Mouse (Mus musculus) cerebellum, postnatal 10 days (tissue): ENCODE data around the gene Ttc39d.
"Not testable (repeated sequence)": the region's sequence is repeated elsewhere in the genome, so short reads cannot be mapped to it uniquely, and the experiment has no call there.

Source experiments
- DNase-seq, 2 experiments: peaks; one replicate each; pipeline ENCODE4 v3.0.0; 2021; ENCODE audit warnings: mixed read lengths in 2 of 2

Gene Ttc39d

DNA sequence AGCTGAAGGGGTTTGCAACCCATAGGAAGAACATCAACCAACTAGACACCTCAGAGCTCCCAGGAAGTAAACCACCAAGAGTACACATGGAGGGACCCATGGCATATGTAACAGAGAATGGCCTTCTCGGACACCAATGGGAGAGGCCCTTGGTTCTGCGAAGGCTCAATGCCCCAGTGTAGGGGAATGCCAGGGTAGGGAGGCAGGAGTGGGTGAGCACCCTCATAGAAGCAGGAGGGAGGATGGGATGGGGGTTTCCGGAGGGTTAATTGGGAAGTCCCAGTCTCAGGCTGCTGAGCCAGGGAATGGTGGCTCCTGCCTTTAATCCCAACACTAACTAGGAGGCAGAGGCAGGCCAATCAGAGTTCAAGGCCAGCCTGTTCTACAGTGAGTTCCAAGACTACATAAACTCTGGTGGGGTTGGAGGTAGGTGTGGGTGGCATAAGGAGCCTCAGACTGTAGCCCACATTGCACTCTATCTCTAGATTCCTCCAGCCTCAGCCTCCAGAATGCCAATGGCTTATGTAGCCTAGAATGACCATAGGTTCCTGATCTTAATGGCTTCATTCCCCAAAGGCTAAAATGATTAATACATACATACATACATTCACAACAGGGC lies 8.0 kb upstream of the Ttc39d start:
- no peak for DNase-seq

DNA sequence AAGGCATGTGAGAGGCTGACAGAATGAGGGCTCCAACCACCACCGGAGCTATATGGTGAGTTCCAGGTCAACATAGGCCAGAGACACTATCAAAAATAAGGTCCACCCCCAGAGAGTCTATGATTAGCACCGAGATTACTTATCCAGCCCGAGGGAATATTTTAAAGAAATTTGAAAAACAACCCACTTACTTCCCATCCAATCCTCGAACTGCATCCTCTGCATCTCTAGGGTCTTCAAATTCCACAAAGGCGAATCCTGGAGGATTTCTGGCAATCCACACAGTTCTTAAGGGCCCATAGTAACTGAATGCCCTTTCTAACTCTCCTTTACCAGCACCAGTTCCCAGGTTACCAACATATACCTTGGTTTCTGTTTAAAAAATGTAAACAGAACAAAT lies 1.6 kb upstream of the Ttc39d start:
- no peak for DNase-seq

- DNase-seq = peak; percentile 77 to 80
Measured at GRCm38 (mm10) chr17:80206301-80206670, 974 bp upstream of the Ttc39d start.

GRCm38 (mm10) chr17:80213998-80214397 lies 6.7 kb downstream of the Ttc39d start:
- DNase-seq = not testable (repeated sequence)

GRCm38 (mm10) chr17:80220131-80220530 lies 12.9 kb downstream of the Ttc39d start:
- DNase-seq = no peak

DNA sequence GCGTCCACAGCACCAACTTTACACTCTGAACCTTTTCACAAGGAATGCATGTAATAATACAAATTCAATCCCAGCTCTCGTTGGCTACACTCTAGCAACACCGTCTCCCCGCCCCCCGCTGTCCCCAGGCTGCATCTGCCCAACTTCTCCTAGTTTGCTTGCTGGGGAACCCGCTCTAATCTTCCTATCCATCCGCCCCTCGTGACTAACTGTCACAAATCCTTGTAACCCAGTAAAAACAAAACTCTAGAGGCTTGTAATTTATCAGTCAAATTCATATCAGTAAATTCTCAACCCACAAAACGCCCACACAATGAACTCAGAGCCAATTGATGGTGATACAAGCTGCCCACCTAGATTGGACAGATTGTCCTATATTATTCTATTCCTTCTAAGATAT lies 13.9 kb downstream of the Ttc39d start:
- DNase-seq = no peak

DNA sequence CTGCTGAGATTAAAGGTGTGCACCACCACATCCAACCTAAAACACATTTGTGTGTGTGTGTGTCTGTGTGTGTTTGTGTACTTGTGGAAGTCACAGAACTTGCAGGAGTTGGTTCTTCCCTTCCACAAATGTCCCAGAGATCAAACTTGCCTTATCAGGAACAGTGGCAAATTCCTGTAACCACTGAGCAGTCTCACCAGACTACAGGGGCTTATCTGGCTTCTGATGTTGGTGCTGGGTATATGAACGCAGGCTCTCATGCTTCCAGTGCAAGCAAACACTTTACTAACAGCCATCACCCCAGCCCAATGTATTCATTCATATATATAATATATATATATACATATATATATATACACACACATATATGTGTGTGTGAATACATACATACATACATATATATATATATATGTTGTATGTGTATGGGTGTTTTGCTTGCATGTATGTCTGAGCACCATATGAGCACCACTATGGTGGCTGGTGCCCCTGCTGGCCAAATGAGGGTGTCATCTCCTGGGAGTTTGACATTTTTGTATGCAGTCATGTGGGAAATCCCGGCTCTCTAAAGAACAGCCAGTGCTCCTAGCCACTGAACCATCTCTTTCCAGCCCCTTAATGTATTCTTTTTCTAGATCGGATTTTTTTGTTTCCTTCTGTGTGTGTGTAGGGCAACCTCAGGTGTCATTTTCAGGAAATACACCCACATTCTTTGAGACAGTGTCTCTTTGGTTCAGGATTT lies 14.8 kb downstream of the Ttc39d start:
- no peak for DNase-seq

- no peak for DNase-seq
Measured at GRCm38 (mm10) chr17:80223829-80224228, 16.6 kb downstream of the Ttc39d start.

GRCm38 (mm10) chr17:80224326-80225116 lies 17.3 kb downstream of the Ttc39d start, which contains the start of gene Gemin6:
Gene Gemin6, plus strand, starts transcription at chr17:80224441.
- DNase-seq = peak; percentile 89 to 90

- not testable (repeated sequence) for DNase-seq
Measured at GRCm38 (mm10) chr17:80225142-80225541, 17.9 kb downstream of the Ttc39d start.

GRCm38 (mm10) chr17:80229396-80229795 lies 22.1 kb downstream of the Ttc39d start:
- peak; percentile 31 to 54 for DNase-seq

DNA sequence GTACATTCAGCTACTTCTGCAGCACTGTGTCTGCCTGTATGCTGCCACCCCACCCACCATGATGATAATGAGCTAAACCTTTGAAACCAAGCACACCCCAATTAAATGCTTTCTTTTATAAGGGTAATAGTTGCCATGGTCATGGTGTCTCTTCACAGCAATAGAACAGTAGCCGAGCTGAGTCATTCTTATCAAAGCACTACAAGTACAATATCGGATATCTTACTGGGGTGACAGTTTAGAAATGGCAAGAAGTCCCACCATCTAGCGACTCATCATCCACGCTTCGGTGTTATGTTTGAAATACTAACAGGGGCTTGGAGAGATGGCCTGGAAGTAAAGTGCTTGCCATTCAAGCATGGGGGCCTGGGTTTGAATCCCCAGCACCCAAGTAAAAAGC lies 26.6 kb downstream of the Ttc39d start:
- DNase-seq = no peak

GRCm38 (mm10) chr17:80234376-80234775 lies 27.1 kb downstream of the Ttc39d start:
- no peak for DNase-seq

GRCm38 (mm10) chr17:80235477-80235876 lies 28.2 kb downstream of the Ttc39d start:
- DNase-seq = no peak

GRCm38 (mm10) chr17:80236805-80237204 lies 29.5 kb downstream of the Ttc39d start:
- no peak for DNase-seq

DNA sequence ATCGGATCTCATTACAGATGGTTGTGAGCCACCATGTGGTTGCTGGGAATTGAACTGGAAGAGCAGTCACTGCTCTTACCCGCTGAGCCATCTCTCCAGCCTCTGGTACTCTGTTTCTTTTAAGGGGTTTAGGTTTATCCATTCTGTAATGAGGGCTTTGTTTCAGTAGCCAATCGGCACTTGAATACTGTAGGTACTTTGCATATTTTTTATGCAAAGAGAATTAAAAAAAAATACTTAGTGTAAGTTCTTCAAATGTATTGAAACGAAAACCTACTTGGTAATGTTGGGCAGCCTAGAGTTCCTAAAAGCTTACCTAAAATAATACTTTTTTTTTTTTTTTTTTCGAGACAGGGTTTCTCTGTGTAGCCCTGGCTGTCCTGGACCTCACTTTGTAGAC lies 30.2 kb downstream of the Ttc39d start:
- no peak for DNase-seq

GRCm38 (mm10) chr17:80241594-80241993 lies 34.3 kb downstream of the Ttc39d start:
- no peak for DNase-seq

DNA sequence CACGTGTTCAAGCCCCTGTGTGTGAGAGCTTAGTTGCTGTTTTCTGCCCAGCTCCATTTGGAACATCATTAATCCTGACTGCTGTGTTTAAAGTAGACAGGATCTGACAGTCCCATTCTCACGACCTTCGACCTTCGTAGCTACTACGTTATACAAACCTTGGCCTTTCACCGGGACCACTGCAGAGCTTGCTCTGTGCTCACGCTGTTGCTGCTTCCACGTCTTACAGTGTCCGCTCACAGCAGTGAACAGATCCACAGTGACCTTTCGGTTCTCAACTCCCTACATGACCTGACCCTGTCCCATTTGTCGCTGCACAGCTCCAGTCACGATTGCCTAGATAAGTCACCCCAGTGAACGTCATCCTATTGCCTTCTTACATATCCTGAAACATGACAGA lies 35.9 kb downstream of the Ttc39d start:
- DNase-seq = no peak

GRCm38 (mm10) chr17:80252757-80253525 lies 45.7 kb downstream of the Ttc39d start:
- no peak for DNase-seq

- DNase-seq = no peak
Measured at GRCm38 (mm10) chr17:80254421-80254820, 47.2 kb downstream of the Ttc39d start.

- no peak for DNase-seq
Measured at GRCm38 (mm10) chr17:80255208-80255607, 47.9 kb downstream of the Ttc39d start.

GRCm38 (mm10) chr17:80267065-80267464 lies 59.8 kb downstream of the Ttc39d start:
- DNase-seq = peak; percentile 40 to 60
